Mouse (Mus musculus) urinary bladder, postnatal 4 days (tissue): ENCODE results near the gene Gm5965.
"Not testable (repeated sequence)": the region's sequence is repeated elsewhere in the genome, so short reads cannot be mapped to it uniquely, and the experiment has no call there.

Experiments used
- DNase-seq, 2 experiments: peaks; one replicate each; pipeline ENCODE4 v3.0.0; 2021 to 2022; ENCODE audit warnings: low spot score in 2 of 2

Gene Gm5965

GRCm38 (mm10) chr16:88777596-88777995 lies at the start of gene Gm5965:
Gene Gm5965, plus strand, starts transcription at chr16:88777896.
- no peak for DNase-seq

- no peak for DNase-seq
These were observed 48.9 kb upstream of the Gm5965 start, which contains the start of gene Krtap13-1 for GRCm38 (mm10) chr16:88728812-88729275. Gene Krtap13-1, plus strand, starts transcription at chr16:88728862.

GRCm38 (mm10) chr16:88735391-88735790 lies 42.3 kb upstream of the Gm5965 start:
- DNase-seq = no peak

DNA sequence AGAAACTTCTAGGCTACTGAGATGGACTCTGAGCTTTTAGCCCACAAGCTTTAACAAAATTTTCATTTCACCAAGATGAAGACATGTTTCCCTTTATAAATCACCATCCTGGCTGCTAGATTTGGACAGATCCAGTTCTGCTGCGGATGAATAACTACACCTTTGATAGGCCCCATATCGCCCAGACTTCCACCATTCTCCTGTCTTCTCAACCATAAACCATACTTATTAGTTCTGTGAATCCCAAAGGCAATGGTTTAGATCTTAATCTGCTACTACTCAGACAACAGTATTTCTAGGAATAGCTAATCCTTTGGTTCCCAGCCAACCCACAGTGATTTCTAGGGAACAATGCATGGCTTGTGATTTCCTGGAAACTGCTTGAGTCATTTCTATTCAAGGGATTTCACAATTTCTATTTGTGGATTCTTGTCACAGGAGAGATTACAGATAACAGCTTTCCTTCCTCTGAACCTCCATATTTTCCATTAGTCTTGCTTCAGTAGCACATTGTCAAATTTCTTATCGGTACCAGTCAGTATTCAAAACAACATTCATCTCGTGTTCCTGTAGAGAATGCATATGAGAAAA lies 32.9 kb upstream of the Gm5965 start:
- no peak for DNase-seq

DNA sequence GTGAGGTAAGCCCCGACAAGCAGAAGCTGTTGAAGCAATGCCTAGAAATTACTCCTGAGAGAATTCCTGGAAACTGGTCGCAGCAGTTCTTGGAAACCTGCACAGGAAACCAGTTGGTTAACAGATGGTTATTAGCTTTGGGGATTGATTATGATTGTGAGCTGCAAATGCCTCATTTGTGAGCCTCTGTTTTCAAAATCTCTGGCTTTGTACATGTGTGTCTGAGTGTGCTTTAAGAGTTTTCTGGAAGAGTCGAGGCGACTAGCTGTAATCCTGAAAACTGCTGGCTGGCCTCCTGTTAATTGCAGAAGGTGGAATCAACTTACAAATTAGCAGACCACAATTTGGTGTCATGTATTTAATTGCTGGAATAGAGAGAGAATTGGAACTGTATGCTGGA lies 29.8 kb upstream of the Gm5965 start:
- no peak for DNase-seq

DNA sequence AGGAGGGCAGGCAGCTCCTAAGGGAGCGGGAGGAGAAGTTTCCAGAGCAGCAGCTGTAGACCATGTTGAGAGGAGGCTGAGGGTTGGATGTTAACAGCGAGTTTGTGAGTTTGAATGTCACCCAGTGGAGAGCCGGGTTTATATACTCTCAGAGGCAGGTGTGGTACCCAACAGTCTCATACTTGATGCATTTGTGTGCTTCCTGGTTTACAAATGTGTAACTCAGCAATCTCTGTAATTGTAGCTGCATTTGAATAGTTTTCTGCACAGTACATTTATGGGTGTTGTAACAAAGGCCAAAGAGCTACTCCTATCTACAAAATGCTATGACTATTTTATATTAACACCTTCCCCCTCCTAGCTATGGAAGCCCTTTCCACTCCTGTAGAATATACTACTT lies 26.2 kb upstream of the Gm5965 start, which contains the start of gene Krtap13:
Gene Krtap13, minus strand, starts transcription at position 101 of the 400 bp plus-strand sequence.
- not testable (repeated sequence) for DNase-seq

- not testable (repeated sequence) for DNase-seq
These were observed 19.1 kb upstream of the Gm5965 start, which contains the start of gene 2310034C09Rik for GRCm38 (mm10) chr16:88758547-88758946. Gene 2310034C09Rik, plus strand, starts transcription at chr16:88758847.

DNA sequence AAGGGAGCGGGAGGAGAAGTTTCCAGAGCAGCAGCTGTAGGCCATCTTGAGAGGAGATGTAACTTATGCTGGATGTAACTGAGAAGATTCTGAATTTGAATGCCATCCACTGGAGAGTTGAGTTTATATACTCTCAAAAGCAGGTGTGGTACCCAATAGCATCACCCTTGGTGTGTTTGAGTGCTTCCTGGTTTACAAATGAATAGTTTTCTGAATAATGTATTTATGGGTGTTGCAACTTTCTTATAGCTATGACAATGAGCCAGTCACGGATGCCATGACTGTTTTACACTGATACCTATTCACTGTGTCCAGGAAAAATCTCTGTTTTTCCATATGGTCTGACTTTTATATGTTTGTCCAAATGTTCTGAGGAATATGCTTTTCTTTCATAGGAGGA lies 3.6 kb upstream of the Gm5965 start, which contains the start of gene 2310057N15Rik:
Gene 2310057N15Rik, minus strand, starts transcription at position 101 of the 400 bp plus-strand sequence.
- DNase-seq = no peak

GRCm38 (mm10) chr16:88786786-88787185 lies 9.1 kb downstream of the Gm5965 start:
- no peak for DNase-seq

DNA sequence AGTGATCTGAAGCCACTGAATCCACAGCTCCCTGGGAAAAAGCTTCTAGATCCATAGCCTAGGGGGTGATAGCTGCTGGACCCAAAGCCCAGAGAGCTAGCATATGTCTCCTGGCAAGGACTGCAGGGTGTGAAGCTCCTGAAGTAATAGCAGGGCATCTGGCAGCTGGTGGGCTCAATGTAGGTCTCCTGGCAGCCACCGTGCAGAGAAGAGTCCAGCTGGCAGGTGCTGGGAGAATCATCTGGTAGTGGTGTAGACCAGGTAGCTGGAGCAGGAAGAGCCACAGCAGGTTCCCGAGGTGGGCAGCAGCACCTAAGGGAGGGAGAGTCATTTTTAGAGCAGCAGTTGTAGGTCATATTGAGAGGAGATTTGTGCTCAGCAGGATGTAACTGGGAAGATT lies 34.1 kb downstream of the Gm5965 start, which contains the start of gene Gm20741:
Gene Gm20741, minus strand, starts transcription at position 394 of the 400 bp plus-strand sequence.
- no peak for DNase-seq

DNA sequence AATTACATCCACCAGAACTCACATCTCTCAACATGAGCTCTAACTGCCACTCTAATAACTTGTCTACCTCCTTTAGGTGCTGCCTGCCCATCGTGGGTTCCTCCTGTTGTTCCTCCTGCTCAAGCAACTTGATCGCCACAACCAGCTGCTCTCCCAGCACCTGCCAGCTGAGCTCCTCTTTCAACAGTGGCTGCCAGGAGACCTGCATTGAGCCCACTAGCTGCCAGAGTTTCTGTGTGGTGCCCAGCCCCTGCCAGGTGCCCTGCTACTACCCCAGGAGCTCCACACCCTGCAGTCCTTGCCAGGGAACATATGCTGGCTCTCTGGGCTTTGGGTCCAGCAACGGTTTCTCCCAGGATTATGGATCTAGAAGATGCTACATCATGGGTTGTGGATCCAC lies 42.4 kb downstream of the Gm5965 start, which contains the start of gene Krtap15:
Gene Krtap15, plus strand, starts transcription at position 150 of the 400 bp plus-strand sequence.
- DNase-seq = no peak

DNA sequence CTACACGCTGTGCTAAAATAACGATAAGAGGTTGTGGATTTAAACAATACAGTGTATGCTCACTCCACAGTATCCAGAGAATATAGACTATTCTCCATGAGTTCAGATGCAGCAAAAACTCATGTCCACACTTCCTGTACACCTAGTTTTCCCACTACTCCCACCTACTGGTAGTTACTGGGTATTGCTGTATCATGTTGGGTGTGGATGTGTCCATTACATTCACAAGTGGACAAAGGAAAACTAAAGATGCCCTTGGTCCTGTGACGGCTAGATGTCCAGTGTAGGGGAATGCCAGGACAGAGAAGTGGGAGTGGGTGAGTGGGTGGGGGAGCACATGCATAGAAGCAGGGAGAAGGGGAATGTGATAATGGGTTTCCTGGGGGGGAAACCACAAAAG lies 46.0 kb downstream of the Gm5965 start:
- DNase-seq = no peak

DNA sequence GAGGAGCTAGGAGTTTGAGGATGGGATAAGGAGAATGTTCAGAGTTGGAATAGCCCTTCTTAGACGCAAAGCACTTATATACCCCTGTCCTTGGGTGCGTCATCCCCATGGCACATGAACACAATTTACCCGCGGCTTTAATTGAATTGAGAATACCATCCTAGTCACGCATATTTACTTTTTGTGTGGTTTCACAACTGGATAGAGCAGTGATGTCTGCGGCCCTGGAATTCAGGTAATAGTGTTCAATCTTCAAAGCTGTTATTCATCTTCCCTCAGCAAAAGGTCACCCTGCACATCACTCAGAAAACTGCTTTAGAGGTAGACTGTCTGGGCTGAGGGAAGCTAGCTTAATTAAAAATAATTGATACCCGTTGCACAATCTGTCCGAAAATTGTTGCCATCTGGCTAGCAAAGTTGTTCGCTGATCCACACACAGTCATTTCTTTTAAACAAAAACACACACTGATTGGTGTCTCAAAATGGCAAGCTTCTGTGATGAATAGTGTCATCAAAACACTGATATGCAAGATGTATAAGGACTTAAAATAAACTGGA lies 48.5 kb downstream of the Gm5965 start, which contains the start of gene Krtap14:
Gene Krtap14, minus strand, starts transcription at position 51 of the 558 bp plus-strand sequence.
- DNase-seq = no peak

- no peak for DNase-seq
These were observed 49.3 kb downstream of the Gm5965 start for GRCm38 (mm10) chr16:88826978-88827377.
